Mouse (Mus musculus): ENCODE results near the gene Pdgfd. TPM values are rescaled to one million over a fixed set of nuclear protein-coding genes. Genes with fewer than 3 reads are reported as not detected.
"Not testable (repeated sequence)": the region's sequence is repeated elsewhere in the genome, so short reads cannot be mapped to it uniquely, and the experiment has no call there.

The Pdgfd gene
- 6.1 and 6.7 TPM in 2 replicates for polyA plus RNA-seq (2015; fragmentation: Nextera tagmentation; extraction: Ambion mirVana)

- no peaks in the 10 kb centered on the region for H3K9me3 ChIP-seq
- peak; percentile 86; the same call in 1 of the 2 replicates for ATAC-seq (ENCODE audit: borderline replicate concordance, extremely low read depth, low FRiP score, low TSS enrichment)
- H3K36me3 ChIP-seq, result no peaks in the 10 kb centered on the region
- H3K27ac ChIP-seq, result peak within 1 kb of the TSS; percentile 37
- H3K27me3 ChIP-seq, result no peaks in the 10 kb centered on the region
- H3K4me3 ChIP-seq, result peak within 1 kb of the TSS; percentile 45
- WGBS, result 2% methylated on average over 32 of the region's 32 CpGs
- H3K4me1 ChIP-seq, result peaks cover 5% of the 10 kb centered on the region; the same call in 1 of the 2 replicates
- peak within 1 kb of the TSS; percentile 73 for H3K4me2 ChIP-seq
- H3K9ac ChIP-seq, result no peak within 1 kb of the TSS
These were observed at the start of gene Pdgfd for GRCm38 (mm10) chr9:6168391-6169037. Gene Pdgfd (plus strand): TSS chr9:6168584.

GRCm38 (mm10) chr9:6169038-6169431 is 651 bp downstream of the Pdgfd start:
- Histone ChIP-seq H3K9ac (no peak overlapping the region), H3K27me3 (no peaks in the 10 kb centered on the region), H3K27ac (no peak overlapping the region), H3K4me2 (peak overlapping the region; percentile 73), H3K9me3 (no peaks in the 10 kb centered on the region), H3K4me3 (peak overlapping the region; percentile 45), H3K4me1 (peaks cover 5% of the 10 kb centered on the region; the same call in 1 of the 2 replicates), H3K36me3 (no peaks in the 10 kb centered on the region)
- 22% methylated on average over 3 of the region's 3 CpGs for WGBS
- peak; percentile 62; the same call in 1 of the 2 replicates for ATAC-seq (ENCODE audit: borderline replicate concordance, extremely low read depth, low FRiP score, low TSS enrichment)

GRCm38 (mm10) chr9:6170962-6171361 is 2.6 kb downstream of the Pdgfd start:
- Histone ChIP-seq H3K9ac (no peak overlapping the region), H3K27ac (no peak overlapping the region), H3K9me3 (no peaks in the 10 kb centered on the region), H3K4me3 (no peak overlapping the region), H3K4me2 (no peak overlapping the region), H3K4me1 (peaks cover 5% of the 10 kb centered on the region; the same call in 1 of the 2 replicates), H3K36me3 (no peaks in the 10 kb centered on the region), H3K27me3 (no peaks in the 10 kb centered on the region)
- ATAC-seq (ENCODE audit: borderline replicate concordance, extremely low read depth, low FRiP score, low TSS enrichment), result no peak
- WGBS, result 54% methylated on average over 9 of the region's 9 CpGs

GRCm38 (mm10) chr9:6173276-6173675 is 4.9 kb downstream of the Pdgfd start:
- Histone ChIP-seq H3K36me3 (no peaks in the 10 kb centered on the region), H3K27ac (no peak overlapping the region), H3K4me2 (no peak overlapping the region), H3K4me1 (peaks cover under 1% of the 10 kb centered on the region; the same call in 1 of the 2 replicates), H3K9me3 (no peaks in the 10 kb centered on the region), H3K9ac (no peak overlapping the region), H3K4me3 (no peak overlapping the region), H3K27me3 (no peaks in the 10 kb centered on the region)
- 67% methylated on average over 1 of the region's 1 CpGs for WGBS
- ATAC-seq (ENCODE audit: borderline replicate concordance, extremely low read depth, low FRiP score, low TSS enrichment), result no peak

GRCm38 (mm10) chr9:6175731-6176130 is 7.3 kb downstream of the Pdgfd start:
- Histone ChIP-seq H3K9me3 (no peaks in the 10 kb centered on the region), H3K9ac (no peak overlapping the region), H3K4me1 (no peaks in the 10 kb centered on the region), H3K4me3 (no peak overlapping the region), H3K27ac (no peak overlapping the region), H3K4me2 (no peak overlapping the region), H3K27me3 (no peaks in the 10 kb centered on the region), H3K36me3 (no peaks in the 10 kb centered on the region)
- ATAC-seq (ENCODE audit: borderline replicate concordance, extremely low read depth, low FRiP score, low TSS enrichment), result no peak
- WGBS, result 68% methylated on average over 4 of the region's 4 CpGs

- 89% methylated on average over 3 of the region's 3 CpGs for WGBS
These were observed 14.0 kb downstream of the Pdgfd start for GRCm38 (mm10) chr9:6182307-6182923.

GRCm38 (mm10) chr9:6187955-6188354 is 19.6 kb downstream of the Pdgfd start:
- H3K4me1 ChIP-seq, result no peaks in the 10 kb centered on the region
- no peak overlapping the region for H3K4me3 ChIP-seq
- no peaks in the 10 kb centered on the region for H3K36me3 ChIP-seq
- 60% methylated on average over 3 of the region's 3 CpGs for WGBS
- no peak overlapping the region for H3K4me2 ChIP-seq
- H3K9ac ChIP-seq, result no peak overlapping the region
- H3K27ac ChIP-seq, result no peak overlapping the region
- no peak for ATAC-seq (ENCODE audit: borderline replicate concordance, extremely low read depth, low FRiP score, low TSS enrichment)
- no peaks in the 10 kb centered on the region for H3K27me3 ChIP-seq
- H3K9me3 ChIP-seq, result no peaks in the 10 kb centered on the region

More at GRCm38 (mm10) chr9:6182307-6182923, 14.0 kb downstream of the Pdgfd start:
- H3K36me3 ChIP-seq, result no peaks in the 10 kb centered on the region
- H3K27ac ChIP-seq, result no peak overlapping the region
- H3K4me1 ChIP-seq, result no peaks in the 10 kb centered on the region
- H3K27me3 ChIP-seq, result no peaks in the 10 kb centered on the region
- no peaks in the 10 kb centered on the region for H3K9me3 ChIP-seq
- no peak overlapping the region for H3K4me3 ChIP-seq
- ATAC-seq (ENCODE audit: borderline replicate concordance, extremely low read depth, low FRiP score, low TSS enrichment), result no peak
- H3K9ac ChIP-seq, result no peak overlapping the region
- H3K4me2 ChIP-seq, result no peak overlapping the region

- 77% methylated on average over 1 of the region's 1 CpGs for WGBS
- Histone ChIP-seq H3K9me3 (no peaks in the 10 kb centered on the region), H3K9ac (no peak overlapping the region), H3K36me3 (no peaks in the 10 kb centered on the region), H3K4me3 (no peak overlapping the region), H3K4me2 (no peak overlapping the region), H3K27ac (no peak overlapping the region), H3K27me3 (no peaks in the 10 kb centered on the region), H3K4me1 (no peaks in the 10 kb centered on the region)
- ATAC-seq (ENCODE audit: borderline replicate concordance, extremely low read depth, low FRiP score, low TSS enrichment), result no peak
These were observed 25.0 kb downstream of the Pdgfd start for GRCm38 (mm10) chr9:6193352-6193751.

- H3K4me3 ChIP-seq, result no peak overlapping the region
- no peak for ATAC-seq (ENCODE audit: borderline replicate concordance, extremely low read depth, low FRiP score, low TSS enrichment)
- H3K36me3 ChIP-seq, result no peaks in the 10 kb centered on the region
- H3K9ac ChIP-seq, result no peak overlapping the region
- 45% methylated on average over 5 of the region's 5 CpGs for WGBS
- no peak overlapping the region for H3K4me2 ChIP-seq
- H3K9me3 ChIP-seq, result no peaks in the 10 kb centered on the region
- no peaks in the 10 kb centered on the region for H3K4me1 ChIP-seq
- no peak overlapping the region for H3K27ac ChIP-seq
- H3K27me3 ChIP-seq, result no peaks in the 10 kb centered on the region
These were observed 44.5 kb downstream of the Pdgfd start for GRCm38 (mm10) chr9:6212862-6213261.

- H3K9me3 ChIP-seq, result no peaks in the 10 kb centered on the region
- H3K36me3 ChIP-seq, result no peaks in the 10 kb centered on the region
- no peak for ATAC-seq (ENCODE audit: borderline replicate concordance, extremely low read depth, low FRiP score, low TSS enrichment)
- 60% methylated on average over 1 of the region's 1 CpGs for WGBS
- no peak overlapping the region for H3K9ac ChIP-seq
- H3K4me3 ChIP-seq, result no peak overlapping the region
- no peaks in the 10 kb centered on the region for H3K27me3 ChIP-seq
- no peak overlapping the region for H3K4me2 ChIP-seq
- no peak overlapping the region for H3K27ac ChIP-seq
- H3K4me1 ChIP-seq, result no peaks in the 10 kb centered on the region
These were observed 49.1 kb downstream of the Pdgfd start for GRCm38 (mm10) chr9:6217505-6217904.

GRCm38 (mm10) chr9:6235982-6236381 is 67.6 kb downstream of the Pdgfd start:
- ATAC-seq (ENCODE audit: borderline replicate concordance, extremely low read depth, low FRiP score, low TSS enrichment), result not testable (repeated sequence)

GRCm38 (mm10) chr9:6250320-6250719 is 81.9 kb downstream of the Pdgfd start:
- no peaks in the 10 kb centered on the region for H3K4me1 ChIP-seq
- no peaks in the 10 kb centered on the region for H3K36me3 ChIP-seq
- no peaks in the 10 kb centered on the region for H3K27me3 ChIP-seq
- peak; percentile 46; the same call in 1 of the 2 replicates for ATAC-seq (ENCODE audit: borderline replicate concordance, extremely low read depth, low FRiP score, low TSS enrichment)
- H3K4me3 ChIP-seq, result no peak overlapping the region
- no peak overlapping the region for H3K9ac ChIP-seq
- WGBS, result 33% methylated on average over 1 of the region's 1 CpGs
- H3K9me3 ChIP-seq, result no peaks in the 10 kb centered on the region
- no peak overlapping the region for H3K4me2 ChIP-seq
- H3K27ac ChIP-seq, result no peak overlapping the region

More at GRCm38 (mm10) chr9:6235982-6236381, 67.6 kb downstream of the Pdgfd start:
- H3K27ac ChIP-seq, H3K4me3 ChIP-seq, H3K9ac ChIP-seq, H3K4me2 ChIP-seq, H3K36me3 ChIP-seq, H3K9me3 ChIP-seq, H3K4me1 ChIP-seq, H3K27me3 ChIP-seq: not testable (repeated sequence)
- WGBS, result 88% methylated on average over 1 of the region's 1 CpGs

All from lung, embryonic 15.5 days (tissue).